Mouse (Mus musculus) ZHBTc4 (cell line): ENCODE data around the gene Olfr1228.

Experiments used
- DNase-seq: peaks from one replicate; pipeline ENCODE4 v3.0.0-alpha.2; 2011; ENCODE audit warnings: low read depth, low spot score

Gene Olfr1228

DNA sequence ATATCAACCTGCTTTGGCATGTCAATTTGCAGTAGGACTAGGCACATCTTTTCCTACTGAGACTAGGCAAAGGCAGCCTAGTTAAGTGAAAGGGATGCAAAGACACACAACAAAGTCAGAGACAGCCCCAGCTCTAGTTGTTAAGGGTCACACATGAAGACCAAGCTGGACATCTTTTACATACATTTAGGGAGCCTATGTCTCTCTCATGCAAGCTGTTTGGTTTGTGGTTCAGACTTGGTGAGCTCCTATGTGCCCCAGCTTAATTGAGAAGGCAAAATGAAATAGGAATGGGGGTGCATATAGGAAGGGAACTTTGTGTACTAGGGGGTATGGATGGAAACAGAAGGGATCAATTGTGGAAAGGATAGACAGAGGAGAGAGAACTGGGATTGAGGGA lies at the start of gene Olfr1228:
Olfr1228 (minus strand) TSS at position 101 of the 400 bp plus-strand sequence.
- no peak for DNase-seq

DNA sequence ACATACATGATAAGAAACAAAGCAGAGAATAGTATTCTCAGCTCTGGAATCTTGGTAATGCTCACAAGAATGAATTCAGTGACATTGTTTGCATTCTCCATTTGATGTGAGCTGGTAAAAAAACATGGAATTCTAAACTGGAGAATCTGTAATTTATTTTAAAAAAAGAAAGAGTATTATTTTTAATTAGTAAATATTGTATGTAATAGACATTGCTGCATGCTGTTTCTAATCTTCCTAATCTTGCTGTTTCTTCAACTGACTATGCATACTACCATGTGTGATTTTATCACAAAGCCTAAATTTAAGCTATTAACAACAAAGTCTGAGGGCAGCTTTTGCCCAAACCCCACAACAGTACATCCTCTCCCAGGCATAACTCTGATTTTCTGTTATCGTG lies 43.3 kb upstream of the Olfr1228 start, which contains the start of gene Olfr1230:
Olfr1230 (minus strand) TSS at position 101 of the 400 bp plus-strand sequence.
- no peak for DNase-seq

- no peak for DNase-seq
Observed at GRCm38 (mm10) chr2:89287914-89288313, 34.1 kb upstream of the Olfr1228 start, which contains the start of gene Olfr1229. TSS of gene Olfr1229 (minus strand) at chr2:89288014.

GRCm38 (mm10) chr2:89199948-89200347 lies 53.9 kb downstream of the Olfr1228 start, which contains the start of gene Olfr1226:
TSS of gene Olfr1226 (minus strand) at chr2:89200048.
- DNase-seq, result no peak
